Mouse (Mus musculus): ENCODE data around the gene Dync1h1. TPM values are rescaled to one million over a fixed set of nuclear protein-coding genes. Genes with fewer than 3 reads are reported as not detected.
"Not testable (repeated sequence)": the region's sequence is repeated elsewhere in the genome, so short reads cannot be mapped to it uniquely, and the experiment has no call there.

The Dync1h1 gene
- polyA plus RNA-seq, 2 experiments from 2014 or later, result 39.7 to 41.0 TPM

GRCm38 (mm10) chr12:110696173-110696974 lies 95.1 kb downstream of the Dync1h1 start:
- peak; percentile 77 for ATAC-seq

- no peak for ATAC-seq
These were observed 95.7 kb downstream of the Dync1h1 start for GRCm38 (mm10) chr12:110696975-110697400.

GRCm38 (mm10) chr12:110697457-110697856 lies 96.2 kb downstream of the Dync1h1 start:
- no peak for ATAC-seq

- ATAC-seq, result no peak
These were observed 96.8 kb downstream of the Dync1h1 start for GRCm38 (mm10) chr12:110698080-110698479.

- no peak for ATAC-seq
These were observed 97.4 kb downstream of the Dync1h1 start for GRCm38 (mm10) chr12:110698523-110699170.

GRCm38 (mm10) chr12:110699171-110699547 lies 97.9 kb downstream of the Dync1h1 start:
- ATAC-seq, result no peak

- ATAC-seq, result no peak
These were observed 99.5 kb downstream of the Dync1h1 start for GRCm38 (mm10) chr12:110700730-110701129.

- not testable (repeated sequence) for ATAC-seq
These were observed 100.1 kb downstream of the Dync1h1 start for GRCm38 (mm10) chr12:110701363-110701762.

GRCm38 (mm10) chr12:110702556-110702955 lies 101.3 kb downstream of the Dync1h1 start, which contains the start of gene Hsp90aa1:
Gene Hsp90aa1 (minus strand): TSS chr12:110702728.
- ATAC-seq, result no peak

GRCm38 (mm10) chr12:110703008-110703471 lies 101.8 kb downstream of the Dync1h1 start:
- ATAC-seq, result peak; percentile 73

- no peak for ATAC-seq
These were observed 102.4 kb downstream of the Dync1h1 start for GRCm38 (mm10) chr12:110703682-110704081.

GRCm38 (mm10) chr12:110705419-110705818 lies 104.2 kb downstream of the Dync1h1 start:
- not testable (repeated sequence) for ATAC-seq

GRCm38 (mm10) chr12:110706337-110707231 lies 105.3 kb downstream of the Dync1h1 start:
- peak; percentile 44 for ATAC-seq

GRCm38 (mm10) chr12:110707451-110707850 lies 106.2 kb downstream of the Dync1h1 start:
- ATAC-seq, result no peak

- ATAC-seq, result no peak
These were observed 110.0 kb downstream of the Dync1h1 start for GRCm38 (mm10) chr12:110711270-110711669.

GRCm38 (mm10) chr12:110713784-110714183 lies 112.5 kb downstream of the Dync1h1 start:
- ATAC-seq, result no peak

- ATAC-seq, result no peak
These were observed 113.0 kb downstream of the Dync1h1 start for GRCm38 (mm10) chr12:110714215-110714614.

GRCm38 (mm10) chr12:110716004-110716403 lies 114.8 kb downstream of the Dync1h1 start:
- ATAC-seq, result no peak

Data from CD4-positive, CD25-positive, alpha-beta regulatory T cell, adult 4 months (primary cell).